Mouse (Mus musculus): Measurements from ENCODE around the gene Cpne1.
A peak's percentile ranks its signal among the peaks of the same experiment; 100 is the strongest.
"Not testable (repeated sequence)": the region's sequence is repeated elsewhere in the genome, so short reads cannot be mapped to it uniquely, and the experiment has no call there.

Cpne1 gene

GRCm38 (mm10) chr2:156111358-156112079 is at the start of gene Cpne1, which contains the start of gene Rbm12:
Cpne1 (minus strand) TSS chr2:156111965.
Rbm12 (minus strand) TSS chr2:156111978.
- peak; percentile 97 for DNase-seq (ENCODE audit: low read depth)

DNA sequence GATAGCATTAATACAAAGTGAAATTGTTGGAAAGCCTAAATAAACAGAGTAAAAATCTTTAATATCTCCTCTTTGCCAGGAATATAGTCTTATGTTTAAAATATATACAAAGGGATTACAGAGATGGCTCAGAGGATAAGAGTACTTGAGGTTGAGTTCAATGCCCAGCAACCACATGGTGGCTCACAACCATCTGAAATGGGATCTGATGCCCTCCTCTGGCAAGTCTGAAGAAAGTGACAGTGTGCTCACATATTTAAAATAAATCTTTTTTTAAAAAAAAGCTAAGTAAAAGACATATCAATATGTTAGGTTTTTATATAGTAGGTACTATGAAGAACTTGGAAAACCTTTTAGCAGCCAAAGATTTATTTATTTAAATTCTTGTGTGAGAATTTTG is 39.8 kb upstream of the Cpne1 start:
- peak; percentile 30 for DNase-seq (ENCODE audit: low read depth)

DNA sequence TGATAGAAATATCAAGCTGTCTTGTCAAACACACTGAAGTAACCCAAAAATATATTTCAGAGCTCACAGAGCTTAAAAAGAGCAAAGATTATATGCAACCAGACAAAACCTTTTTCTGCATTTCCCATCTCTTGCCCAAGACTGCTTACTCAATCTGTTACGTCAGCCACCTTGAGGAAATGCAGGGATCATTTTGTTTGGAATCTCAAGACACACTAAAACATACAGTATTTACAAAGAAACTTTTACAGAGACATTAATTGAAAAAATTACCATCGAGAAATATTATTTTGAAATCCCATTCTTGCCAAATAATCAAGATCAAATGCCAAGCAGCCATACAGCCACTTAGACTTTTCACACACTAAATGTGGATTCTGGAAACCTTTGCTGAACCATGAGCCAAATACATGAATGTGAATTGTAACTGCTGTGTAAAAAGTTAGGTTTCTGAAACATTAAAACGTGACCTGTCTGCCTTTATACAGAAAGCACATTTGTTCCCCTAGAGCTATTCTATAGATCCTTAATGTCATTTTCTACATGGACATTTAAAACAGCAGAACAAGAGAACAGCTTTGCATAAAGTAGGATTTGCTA is 35.7 kb upstream of the Cpne1 start:
- peak; percentile 35 for DNase-seq (ENCODE audit: low read depth)

GRCm38 (mm10) chr2:156146272-156146989 is 34.7 kb upstream of the Cpne1 start:
- peak; percentile 38 for DNase-seq (ENCODE audit: low read depth)

DNA sequence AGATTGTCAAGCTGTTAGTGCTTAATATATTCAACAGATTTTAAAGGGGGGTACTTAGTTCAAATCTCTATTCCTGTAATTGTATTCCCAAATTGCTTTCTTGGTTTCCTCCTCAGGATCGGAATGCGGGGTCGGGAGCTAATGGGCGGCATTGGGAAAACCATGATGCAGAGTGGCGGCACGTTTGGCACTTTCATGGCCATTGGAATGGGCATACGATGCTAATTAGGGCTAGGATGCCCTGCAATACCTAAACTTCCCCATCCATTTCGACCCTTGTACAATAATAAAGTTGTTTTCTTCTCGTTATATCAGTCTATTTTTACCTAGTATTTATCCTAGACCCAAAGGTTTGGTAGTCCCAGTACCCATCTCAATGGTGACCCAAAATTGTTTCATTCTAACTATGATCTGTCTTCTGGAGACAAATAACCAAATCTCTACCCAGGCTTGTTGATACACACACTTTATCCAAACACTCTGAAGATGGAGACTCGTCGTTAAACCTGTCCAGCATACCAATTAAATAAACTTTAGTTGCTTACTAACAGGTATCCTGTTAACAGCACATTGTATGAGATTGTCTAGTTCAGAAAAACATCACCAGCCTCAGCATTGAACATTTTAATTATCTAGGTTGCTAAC is 33.8 kb upstream of the Cpne1 start:
- no peak for DNase-seq (ENCODE audit: low read depth)

DNA sequence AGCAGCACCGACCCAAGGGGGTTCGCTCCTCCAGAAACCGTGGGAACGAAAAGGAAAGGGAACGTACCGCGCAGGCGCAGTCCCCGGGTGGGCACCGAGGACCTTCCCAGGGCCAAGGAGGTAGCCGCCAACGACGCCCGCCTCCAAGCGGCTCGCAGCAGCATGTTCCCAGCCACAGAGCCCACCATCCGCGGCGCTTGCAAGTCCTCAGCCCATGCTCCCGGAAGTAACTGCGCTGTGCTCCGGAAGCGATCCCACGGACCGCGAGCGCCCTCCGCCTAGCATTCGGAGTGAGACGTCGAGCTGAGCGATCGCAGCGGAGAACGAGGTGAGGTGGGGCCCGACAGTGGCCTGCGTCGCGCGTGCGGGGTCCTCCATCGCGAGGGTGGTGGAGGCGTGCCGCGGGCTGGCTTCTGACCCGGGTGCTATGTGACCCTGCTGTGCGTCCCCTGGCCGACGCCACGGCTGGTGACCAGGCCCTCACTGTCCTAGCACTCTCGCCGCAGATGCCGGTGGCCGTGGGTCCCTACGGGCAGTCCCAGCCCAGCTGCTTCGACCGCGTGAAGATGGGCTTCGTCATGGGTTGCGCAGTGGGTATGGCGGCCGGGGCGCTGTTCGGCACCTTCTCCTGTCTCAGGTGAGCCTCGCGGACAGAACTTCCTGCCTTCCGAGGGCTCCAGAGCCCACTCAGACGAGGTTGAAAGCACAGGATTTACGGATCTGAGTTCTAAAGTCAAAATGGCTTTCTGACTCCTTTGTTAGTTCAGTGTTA is 32.4 kb upstream of the Cpne1 start, which contains the start of the genes Romo1 and Nfs1:
TSS of gene Romo1 (plus strand) at position 87 of the 772 bp plus-strand sequence.
TSS of gene Nfs1 (minus strand) at position 234 of the 772 bp plus-strand sequence.
- peak; percentile 95 for DNase-seq (ENCODE audit: low read depth)

- DNase-seq (ENCODE audit: low read depth) = no peak
Observed at GRCm38 (mm10) chr2:156143367-156143766, 31.6 kb upstream of the Cpne1 start.

- no peak for DNase-seq (ENCODE audit: low read depth)
Observed at GRCm38 (mm10) chr2:156142820-156143219, 31.1 kb upstream of the Cpne1 start.

DNA sequence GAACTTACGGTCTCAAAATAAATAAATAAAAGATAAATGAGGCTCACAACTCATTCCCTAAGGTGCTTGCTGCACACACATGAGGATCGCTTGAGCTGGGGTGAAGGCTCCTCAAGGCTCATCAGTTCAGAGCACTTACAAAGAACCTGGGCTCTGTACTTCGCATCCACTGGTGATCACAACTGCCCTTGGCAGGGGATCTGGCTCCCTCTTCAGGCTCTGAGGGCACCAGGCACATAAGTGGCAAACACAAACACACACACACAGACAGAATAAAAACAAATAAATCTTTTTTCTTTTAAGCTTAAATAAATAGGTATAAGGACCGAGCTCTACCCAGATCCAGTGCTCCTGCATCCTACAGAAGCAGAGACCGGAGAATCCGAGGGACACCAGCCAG is 23.9 kb upstream of the Cpne1 start:
- DNase-seq (ENCODE audit: low read depth) = peak; percentile 43

- no peak for DNase-seq (ENCODE audit: low read depth)
Observed at GRCm38 (mm10) chr2:156134161-156134560, 22.4 kb upstream of the Cpne1 start.

DNA sequence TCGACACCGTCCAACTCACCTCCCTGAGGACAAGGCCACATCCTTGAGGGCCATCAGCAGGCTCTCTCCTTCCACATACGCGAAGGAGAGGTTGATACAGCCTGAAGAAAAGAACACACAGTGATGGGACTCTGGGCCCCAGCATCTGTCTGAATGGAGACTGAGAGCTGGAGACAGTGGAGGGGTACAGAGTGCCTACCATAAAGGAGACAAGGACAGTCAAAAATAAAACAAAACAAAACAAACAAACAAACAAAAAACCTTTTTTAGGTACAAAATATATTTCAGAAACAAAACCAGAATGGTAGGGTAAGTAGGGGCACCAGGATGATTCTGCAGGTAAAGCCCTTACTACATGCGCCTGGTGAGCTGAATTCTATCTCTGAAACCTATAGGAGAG is 15.2 kb upstream of the Cpne1 start, which contains the start of gene Gm28036:
TSS of gene Gm28036 (minus strand) at position 101 of the 400 bp plus-strand sequence.
- DNase-seq (ENCODE audit: low read depth) = no peak

GRCm38 (mm10) chr2:156123731-156124130 is 12.0 kb upstream of the Cpne1 start:
- no peak for DNase-seq (ENCODE audit: low read depth)

DNA sequence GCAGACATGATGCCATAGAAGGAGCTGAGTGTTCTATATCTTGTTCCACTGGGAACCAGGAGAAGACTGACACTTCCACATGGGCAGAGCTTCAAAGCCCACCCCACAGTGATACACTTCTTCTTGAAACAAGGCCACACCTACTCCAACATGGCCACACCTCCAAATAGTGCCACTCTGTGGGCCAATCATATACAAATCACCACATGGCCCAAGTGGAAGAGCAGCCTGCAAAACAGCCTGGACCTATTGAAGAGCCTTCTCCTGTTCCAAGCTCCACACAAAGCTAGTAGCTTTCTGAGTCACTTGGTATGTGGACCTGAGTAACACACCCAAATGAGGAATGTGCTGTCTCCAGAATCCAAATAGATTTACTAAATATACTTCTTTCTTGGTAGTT is 7.8 kb upstream of the Cpne1 start:
- no peak for DNase-seq (ENCODE audit: low read depth)

DNA sequence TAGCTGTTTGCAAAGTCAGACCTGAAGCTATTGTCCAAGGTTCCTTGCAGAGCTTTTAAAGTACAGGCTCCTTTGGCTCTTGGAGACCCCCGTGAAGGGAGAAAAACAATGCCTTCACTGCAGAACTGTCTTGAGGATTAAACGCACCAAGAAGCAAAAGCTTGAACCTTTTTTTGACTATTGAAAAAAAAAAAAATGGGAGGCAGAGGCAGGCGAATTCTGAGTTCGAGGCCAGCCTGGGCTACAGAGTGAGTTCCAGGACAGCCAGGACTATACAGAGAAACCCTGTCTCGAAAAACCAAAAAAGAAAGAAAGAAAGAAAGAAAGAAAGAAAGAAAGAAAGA is 287 bp upstream of the Cpne1 start:
- DNase-seq (ENCODE audit: low read depth) = not testable (repeated sequence)

- peak; percentile 62 for DNase-seq (ENCODE audit: low read depth)
Observed at GRCm38 (mm10) chr2:156110627-156111357, 973 bp downstream of the Cpne1 start.

GRCm38 (mm10) chr2:156091926-156092325 is 19.8 kb downstream of the Cpne1 start:
- DNase-seq (ENCODE audit: low read depth) = no peak

DNA sequence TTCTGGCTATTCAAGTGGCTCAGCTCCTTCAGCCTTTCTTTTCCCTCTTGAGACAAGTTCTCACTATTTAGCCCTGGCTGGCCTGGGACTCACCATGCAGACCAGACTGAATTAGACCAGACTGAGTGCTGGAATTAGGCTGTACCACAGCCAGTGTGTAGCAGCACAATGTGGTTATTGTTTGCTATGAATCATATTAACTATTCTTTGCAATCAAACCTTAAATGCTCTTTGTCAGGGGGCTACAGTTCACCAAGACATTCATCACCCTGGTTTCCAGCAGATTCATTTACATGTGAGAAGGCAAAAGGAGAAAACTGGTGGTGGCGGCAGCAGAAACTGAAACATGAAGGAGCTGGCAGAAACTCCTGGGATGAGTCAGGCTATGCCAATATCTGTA is 22.0 kb downstream of the Cpne1 start:
- DNase-seq (ENCODE audit: low read depth) = no peak

DNA sequence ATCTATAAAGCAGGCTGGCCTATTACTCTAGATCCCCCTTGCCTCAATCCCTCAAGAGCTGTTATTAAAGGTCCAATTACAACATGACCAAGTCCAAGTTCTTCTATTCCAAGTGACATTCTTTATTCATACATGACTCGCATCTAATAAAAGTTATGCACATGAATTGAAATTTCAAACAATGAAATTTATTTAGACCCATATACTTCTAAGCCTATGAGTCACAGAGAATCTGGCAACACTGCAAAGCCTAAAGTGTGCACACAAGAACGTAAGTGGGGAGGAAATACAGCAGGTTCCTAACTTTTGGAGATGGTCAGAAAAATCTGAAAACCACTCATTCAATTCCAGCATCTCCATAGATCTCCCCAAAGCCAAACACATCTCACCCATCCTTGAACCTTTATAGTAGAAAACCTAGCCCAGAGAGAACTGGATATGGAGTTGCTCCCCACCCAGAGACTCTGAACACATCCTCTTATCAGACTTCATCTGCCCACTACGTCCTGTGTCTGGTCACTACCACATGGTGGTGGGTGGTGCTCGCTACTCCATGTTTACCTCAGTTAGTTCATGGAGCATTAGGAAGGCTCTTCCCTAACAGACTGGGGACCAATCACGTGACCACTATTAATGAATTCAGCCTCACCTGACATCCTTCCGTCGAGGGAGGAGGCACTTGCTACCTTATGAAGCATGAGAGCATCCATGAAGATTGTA is 24.2 kb downstream of the Cpne1 start:
- DNase-seq (ENCODE audit: low read depth) = no peak

DNA sequence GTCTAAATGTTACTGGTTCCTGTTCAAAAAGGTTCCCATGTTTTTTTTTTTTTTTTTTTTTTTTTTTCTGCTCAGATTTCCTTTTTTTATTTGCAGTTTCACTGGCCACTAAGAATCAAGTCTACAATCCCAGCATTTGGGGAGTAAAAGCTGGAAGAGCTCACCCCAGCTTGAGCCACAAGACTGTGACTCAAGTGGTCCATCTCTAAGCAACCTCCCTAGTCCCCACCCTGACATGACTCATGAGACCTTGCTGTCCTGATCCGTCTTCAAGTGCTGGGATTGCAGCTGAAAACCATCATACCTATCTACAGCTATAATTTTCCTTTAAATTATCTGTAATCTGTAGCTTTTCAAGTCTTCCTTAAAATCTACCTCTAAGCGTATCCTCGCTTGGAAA is 27.2 kb downstream of the Cpne1 start:
- no peak for DNase-seq (ENCODE audit: low read depth)

DNA sequence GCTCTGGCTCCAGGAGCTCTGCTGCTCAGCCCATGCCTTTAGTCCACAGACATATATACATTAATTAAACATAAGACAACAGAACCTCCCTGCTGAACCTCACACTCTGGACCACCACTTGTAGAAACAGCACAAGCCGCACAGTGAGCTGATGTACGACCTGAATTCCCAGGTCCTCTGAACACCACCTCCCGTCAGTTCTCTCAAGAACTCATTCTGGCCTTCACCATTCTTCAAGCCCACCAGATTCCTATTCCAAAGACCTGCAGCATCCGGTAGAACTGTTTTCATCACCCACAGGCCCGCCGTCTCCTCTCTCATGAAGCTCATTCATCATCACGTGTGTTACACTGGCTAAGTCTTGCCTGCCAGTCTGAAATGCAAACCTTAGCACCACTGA is 31.4 kb downstream of the Cpne1 start:
- DNase-seq (ENCODE audit: low read depth) = no peak

Measured in induced T-regulatory cell, adult 2 months (primary cell).